ENCODE assay signal across 15 mouse cellular contexts in genomic region chr1:138022918-138023295, GRCm38 (mm10).
A peak's percentile ranks its signal among the peaks of the same experiment; 100 is the strongest.
DNase-seq lines count a peak whose midpoint lies in the region; ATAC-seq and TF ChIP-seq lines count a peak whose summit lies in the region.
"Had no signal": no experiment of that assay in that cellular context is flagged by ENCODE, and none has a peak within 500 bp of the region (broad histone marks: within the 10 kb centered on the region; RNA-seq: fewer than 3 reads in every experiment).

No protein-coding gene starts in this region.

- H3K4me1 ChIP-seq in forebrain, embryonic 16.5 days (replicated peaks; ENCODE audit: control insufficient read depth, insufficient read depth, low read length): 0 out of 2 replicates have a peak, but pooled peaks cover 2% of the 10 kb centered on the region
- H3K4me1 ChIP-seq in forebrain, embryonic 11.5 days (replicated peaks; ENCODE audit: control insufficient read depth, insufficient read depth, low read length): no peaks in the 10 kb centered on the region
- peaks cover 14% of the 10 kb centered on the region for H3K4me1 ChIP-seq in embryonic facial prominence, embryonic 12.5 days
- H3K4me1 ChIP-seq in limb, embryonic 11.5 days (ENCODE audit: control insufficient read depth, insufficient read depth, low read length): peaks cover 2% of the 10 kb centered on the region; the same call in 1 of the 2 replicates
- no peaks in the 10 kb centered on the region for H3K4me1 ChIP-seq in lung, adult 2 months (ENCODE audit: control insufficient read depth, insufficient read depth, low read length)

- no peak overlapping the region for H3K4me3 ChIP-seq in forebrain, embryonic 16.5 days (replicated peaks; ENCODE audit: low read length)
- H3K4me3 ChIP-seq in forebrain, embryonic 11.5 days (ENCODE audit: low read depth, low read length): no peak overlapping the region
- H3K4me3 ChIP-seq in embryonic facial prominence, embryonic 12.5 days: no peak overlapping the region
- H3K4me3 ChIP-seq in limb, embryonic 11.5 days (ENCODE audit: low read depth, low read length): no peak overlapping the region
- no peak overlapping the region for H3K4me3 ChIP-seq in lung, adult 2 months (replicated peaks; ENCODE audit: extremely low read depth, low read depth, low read length)
- H3K4me3 ChIP-seq: erythroblast, embryonic 14.5 days; kidney, embryonic 15.5 days had no signal

- TF ChIP-seq CTCF in lung, adult 2 months (IDR thresholded peaks at IDR 0.05; ENCODE audit: insufficient read depth, low read length): no peak

- peak overlapping the region; percentile 42; the same call in 1 of the 2 replicates for H3K27ac ChIP-seq in forebrain, embryonic 16.5 days (ENCODE audit: low read length)
- H3K27ac ChIP-seq in forebrain, embryonic 11.5 days (ENCODE audit: low read depth, low read length): no peak overlapping the region
- H3K27ac ChIP-seq in embryonic facial prominence, embryonic 12.5 days: peak overlapping the region; percentile 75; the same call in 1 of the 2 replicates
- 0 out of 2 replicates have a peak overlapping the region, but pooled peaks have one; percentile 33 for H3K27ac ChIP-seq in limb, embryonic 11.5 days (replicated peaks; ENCODE audit: low read depth, low read length)
- H3K27ac ChIP-seq: kidney, embryonic 15.5 days; liver, embryonic 14.5 days had no signal

- 30% methylated on average over 3 of the region's 3 CpGs for WGBS in forebrain, embryonic 16.5 days
- 27% methylated on average over 3 of the region's 3 CpGs for WGBS in forebrain, embryonic 11.5 days
- WGBS in embryonic facial prominence, embryonic 12.5 days: 11% methylated on average over 3 of the region's 3 CpGs
- 31% methylated on average over 3 of the region's 3 CpGs for WGBS in limb, embryonic 11.5 days
- WGBS in lung, adult 2 months: 39% methylated on average over 3 of the region's 3 CpGs

- H3K9me3 ChIP-seq in forebrain, embryonic 16.5 days (ENCODE audit: control insufficient read depth, low read length): no peaks in the 10 kb centered on the region
- H3K9me3 ChIP-seq in forebrain, embryonic 11.5 days (ENCODE audit: control insufficient read depth, low read length): no peaks in the 10 kb centered on the region
- H3K9me3 ChIP-seq in embryonic facial prominence, embryonic 12.5 days: no peaks in the 10 kb centered on the region
- no peaks in the 10 kb centered on the region for H3K9me3 ChIP-seq in limb, embryonic 11.5 days (ENCODE audit: control insufficient read depth, low read length)
- H3K9me3 ChIP-seq: kidney, embryonic 15.5 days had no signal

- no peaks in the 10 kb centered on the region for H3K27me3 ChIP-seq in forebrain, embryonic 16.5 days (replicated peaks; ENCODE audit: control insufficient read depth, insufficient read depth, low read length)
- no peaks in the 10 kb centered on the region for H3K27me3 ChIP-seq in forebrain, embryonic 11.5 days (ENCODE audit: control insufficient read depth, insufficient read depth, low read length)
- no peaks in the 10 kb centered on the region for H3K27me3 ChIP-seq in embryonic facial prominence, embryonic 12.5 days
- no peaks in the 10 kb centered on the region for H3K27me3 ChIP-seq in limb, embryonic 11.5 days (ENCODE audit: control insufficient read depth, insufficient read depth, low read length)
- H3K27me3 ChIP-seq: kidney, embryonic 15.5 days had no signal

- no peak for DNase-seq in forebrain, embryonic 11.5 days (ENCODE audit: low spot score)
- peak; percentile 27 for DNase-seq in 3T3-L1 (ENCODE audit: low read depth, low spot score)
- no peak for DNase-seq in limb, embryonic 11.5 days (ENCODE audit: low spot score)
- no peak for DNase-seq in testis, postnatal 10 days (ENCODE audit: low spot score)
- DNase-seq in thymus, postnatal 4 days: no peak
- DNase-seq in lung, adult 2 months: no peak
- DNase-seq: cerebellum, adult 9-10 months; layer of hippocampus, adult 9-11 months; right cerebral cortex, postnatal 25 days; thymus, adult 2 months had no signal

- no peak for TF ChIP-seq POLR2A in lung, adult 2 months (IDR thresholded peaks at IDR 0.05; ENCODE audit: borderline replicate concordance, extremely low read depth, low read depth, low read length)

- ATAC-seq in forebrain, embryonic 16.5 days: no peak
- no peak for ATAC-seq in forebrain, embryonic 11.5 days (replicated peaks; ENCODE audit: low FRiP score)
- no peak for ATAC-seq in embryonic facial prominence, embryonic 12.5 days (ENCODE audit: insufficient number of reproducible peaks, insufficient read depth, low FRiP score, low TSS enrichment)
- ATAC-seq in limb, embryonic 11.5 days (ENCODE audit: insufficient number of reproducible peaks, low FRiP score, low TSS enrichment, low read depth): no peak

- no peaks in the 10 kb centered on the region for H3K36me3 ChIP-seq in forebrain, embryonic 16.5 days (ENCODE audit: control insufficient read depth, insufficient read depth)
- H3K36me3 ChIP-seq in forebrain, embryonic 11.5 days (ENCODE audit: control insufficient read depth, insufficient read depth, low read length): no peaks in the 10 kb centered on the region
- H3K36me3 ChIP-seq in embryonic facial prominence, embryonic 12.5 days: no peaks in the 10 kb centered on the region
- H3K36me3 ChIP-seq in limb, embryonic 11.5 days (ENCODE audit: control insufficient read depth, insufficient read depth, low read length): no peaks in the 10 kb centered on the region
- H3K36me3 ChIP-seq: kidney, embryonic 15.5 days had no signal

- H3K9ac ChIP-seq in forebrain, embryonic 16.5 days (replicated peaks; ENCODE audit: low read depth, low read length): no peak overlapping the region
- H3K9ac ChIP-seq in forebrain, embryonic 11.5 days (ENCODE audit: low read length): no peak overlapping the region
- H3K9ac ChIP-seq in embryonic facial prominence, embryonic 12.5 days: no peak overlapping the region
- no peak overlapping the region for H3K9ac ChIP-seq in limb, embryonic 11.5 days (ENCODE audit: low read length)
- H3K9ac ChIP-seq: kidney, embryonic 15.5 days; liver, embryonic 14.5 days had no signal

- no peak overlapping the region for H3K4me2 ChIP-seq in forebrain, embryonic 16.5 days (ENCODE audit: low read length)
- H3K4me2 ChIP-seq in forebrain, embryonic 11.5 days (ENCODE audit: low read depth, low read length, severe bottlenecking): no peak overlapping the region
- H3K4me2 ChIP-seq in embryonic facial prominence, embryonic 12.5 days (replicated peaks): no peak overlapping the region
- no peak overlapping the region for H3K4me2 ChIP-seq in limb, embryonic 11.5 days (ENCODE audit: low read depth, severe bottlenecking)
- H3K4me2 ChIP-seq: kidney, embryonic 15.5 days had no signal
